Mouse (Mus musculus): ENCODE data around the gene Lmbr1l. TPM values are rescaled to one million over a fixed set of nuclear protein-coding genes. Genes with fewer than 3 reads are reported as not detected.
A peak's percentile ranks its signal among the peaks of the same experiment; 100 is the strongest.

Gene Lmbr1l
- polyA plus RNA-seq, 1 experiment from 2014 or later, result 9.4 TPM

- ATAC-seq (replicated peaks; ENCODE audit: low FRiP score), result no peak
Measured at GRCm38 (mm10) chr15:98864951-98865350, 53.1 kb downstream of the Lmbr1l start.

GRCm38 (mm10) chr15:98863451-98863958 is 54.5 kb downstream of the Lmbr1l start:
- no peak for ATAC-seq (replicated peaks; ENCODE audit: low FRiP score)
- Histone ChIP-seq H3K9ac (ENCODE audit: low read length) (no peak overlapping the region), H3K27ac (ENCODE audit: low read depth, low read length) (no peak overlapping the region), H3K4me2 (ENCODE audit: low read depth, low read length, severe bottlenecking) (no peak overlapping the region), H3K9me3 (ENCODE audit: control insufficient read depth, low read length) (no peaks in the 10 kb centered on the region), H3K36me3 (ENCODE audit: control insufficient read depth, insufficient read depth, low read length) (peaks cover 35% of the 10 kb centered on the region), H3K4me1 (replicated peaks; ENCODE audit: control insufficient read depth, insufficient read depth, low read length) (peaks cover 9% of the 10 kb centered on the region), H3K27me3 (ENCODE audit: control insufficient read depth, insufficient read depth, low read length) (no peaks in the 10 kb centered on the region), H3K4me3 (ENCODE audit: low read depth, low read length) (no peak overlapping the region)
- DNase-seq (ENCODE audit: low spot score), result no peak
- 94% methylated on average over 12 of the region's 12 CpGs for WGBS

More at GRCm38 (mm10) chr15:98864951-98865350, 53.1 kb downstream of the Lmbr1l start:
- 96% methylated on average over 6 of the region's 6 CpGs for WGBS
- H3K9me3 ChIP-seq (ENCODE audit: control insufficient read depth, low read length), result no peaks in the 10 kb centered on the region
- H3K9ac ChIP-seq (ENCODE audit: low read length), result no peak overlapping the region
- no peaks in the 10 kb centered on the region for H3K27me3 ChIP-seq (ENCODE audit: control insufficient read depth, insufficient read depth, low read length)
- H3K36me3 ChIP-seq (ENCODE audit: control insufficient read depth, insufficient read depth, low read length), result peaks cover 35% of the 10 kb centered on the region
- H3K4me2 ChIP-seq (ENCODE audit: low read depth, low read length, severe bottlenecking), result no peak overlapping the region
- peaks cover 21% of the 10 kb centered on the region for H3K4me1 ChIP-seq (replicated peaks; ENCODE audit: control insufficient read depth, insufficient read depth, low read length)
- no peak overlapping the region for H3K4me3 ChIP-seq (ENCODE audit: low read depth, low read length)
- no peak for DNase-seq (ENCODE audit: low spot score)
- no peak overlapping the region for H3K27ac ChIP-seq (ENCODE audit: low read depth, low read length)

- Histone ChIP-seq H3K4me2 (ENCODE audit: low read depth, low read length, severe bottlenecking) (no peak overlapping the region), H3K9me3 (ENCODE audit: control insufficient read depth, low read length) (no peaks in the 10 kb centered on the region), H3K4me3 (ENCODE audit: low read depth, low read length) (no peak overlapping the region), H3K27me3 (ENCODE audit: control insufficient read depth, insufficient read depth, low read length) (no peaks in the 10 kb centered on the region), H3K9ac (ENCODE audit: low read length) (no peak overlapping the region), H3K36me3 (ENCODE audit: control insufficient read depth, insufficient read depth, low read length) (peaks cover 39% of the 10 kb centered on the region), H3K4me1 (replicated peaks; ENCODE audit: control insufficient read depth, insufficient read depth, low read length) (no peaks in the 10 kb centered on the region), H3K27ac (ENCODE audit: low read depth, low read length) (no peak overlapping the region)
- no peak for ATAC-seq (replicated peaks; ENCODE audit: low FRiP score)
- 88% methylated on average over 21 of the region's 21 CpGs for WGBS
- DNase-seq (ENCODE audit: low spot score), result no peak
Measured at GRCm38 (mm10) chr15:98861701-98862410, 56.2 kb downstream of the Lmbr1l start.

GRCm38 (mm10) chr15:98860921-98861320 is 57.1 kb downstream of the Lmbr1l start:
- peaks cover 40% of the 10 kb centered on the region for H3K36me3 ChIP-seq (ENCODE audit: control insufficient read depth, insufficient read depth, low read length)
- no peaks in the 10 kb centered on the region for H3K9me3 ChIP-seq (ENCODE audit: control insufficient read depth, low read length)
- ATAC-seq (replicated peaks; ENCODE audit: low FRiP score) (no peak), DNase-seq (ENCODE audit: low spot score) (peak; percentile 52)
- H3K4me1 ChIP-seq (replicated peaks; ENCODE audit: control insufficient read depth, insufficient read depth, low read length), result no peaks in the 10 kb centered on the region
- no peak overlapping the region for H3K4me2 ChIP-seq (ENCODE audit: low read depth, low read length, severe bottlenecking)
- H3K27me3 ChIP-seq (ENCODE audit: control insufficient read depth, insufficient read depth, low read length), result no peaks in the 10 kb centered on the region
- H3K27ac ChIP-seq (ENCODE audit: low read depth, low read length), result no peak overlapping the region
- 96% methylated on average over 18 of the region's 18 CpGs for WGBS
- H3K4me3 ChIP-seq (ENCODE audit: low read depth, low read length), result no peak overlapping the region
- H3K9ac ChIP-seq (ENCODE audit: low read length), result no peak overlapping the region

- DNase-seq (ENCODE audit: low spot score) (no peak), ATAC-seq (replicated peaks; ENCODE audit: low FRiP score) (no peak)
- no peak overlapping the region for H3K4me2 ChIP-seq (ENCODE audit: low read depth, low read length, severe bottlenecking)
- H3K9ac ChIP-seq (ENCODE audit: low read length), result no peak overlapping the region
- peaks cover 33% of the 10 kb centered on the region for H3K36me3 ChIP-seq (ENCODE audit: control insufficient read depth, insufficient read depth, low read length)
- no peak overlapping the region for H3K4me3 ChIP-seq (ENCODE audit: low read depth, low read length)
- H3K27me3 ChIP-seq (ENCODE audit: control insufficient read depth, insufficient read depth, low read length), result no peaks in the 10 kb centered on the region
- no peaks in the 10 kb centered on the region for H3K4me1 ChIP-seq (replicated peaks; ENCODE audit: control insufficient read depth, insufficient read depth, low read length)
- H3K27ac ChIP-seq (ENCODE audit: low read depth, low read length), result no peak overlapping the region
- H3K9me3 ChIP-seq (ENCODE audit: control insufficient read depth, low read length), result no peaks in the 10 kb centered on the region
- 83% methylated on average over 9 of the region's 9 CpGs for WGBS
Measured at GRCm38 (mm10) chr15:98859319-98860043, 58.5 kb downstream of the Lmbr1l start.

- H3K27me3 ChIP-seq (ENCODE audit: control insufficient read depth, insufficient read depth, low read length), result no peaks in the 10 kb centered on the region
- WGBS, result 95% methylated on average over 16 of the region's 16 CpGs
Measured at GRCm38 (mm10) chr15:98854214-98854613, 63.8 kb downstream of the Lmbr1l start.

More at GRCm38 (mm10) chr15:98854214-98854613, 63.8 kb downstream of the Lmbr1l start:
- Histone ChIP-seq H3K4me1 (replicated peaks; ENCODE audit: control insufficient read depth, insufficient read depth, low read length) (no peaks in the 10 kb centered on the region), H3K9me3 (ENCODE audit: control insufficient read depth, low read length) (no peaks in the 10 kb centered on the region), H3K4me2 (ENCODE audit: low read depth, low read length, severe bottlenecking) (no peak overlapping the region), H3K27ac (ENCODE audit: low read depth, low read length) (no peak overlapping the region), H3K36me3 (ENCODE audit: control insufficient read depth, insufficient read depth, low read length) (peaks cover 35% of the 10 kb centered on the region), H3K4me3 (ENCODE audit: low read depth, low read length) (no peak overlapping the region), H3K9ac (ENCODE audit: low read length) (no peak overlapping the region)
- ATAC-seq (replicated peaks; ENCODE audit: low FRiP score) (no peak), DNase-seq (ENCODE audit: low spot score) (peak; percentile 48)

Other genes with a start within 250 kb of the Lmbr1l start
- 1.9 and 2.8 TPM in 2 replicates for gene Rnd1, start 240.8 kb downstream of the Lmbr1l start, polyA plus RNA-seq (2014; fragmentation: Nextera tagmentation; extraction: Ambion mirVana)
- 0.92 and 1.3 TPM in 2 replicates for gene Ccdc65, start 210.0 kb downstream of the Lmbr1l start, polyA plus RNA-seq (2014; fragmentation: Nextera tagmentation; extraction: Ambion mirVana)
- 6.1 and 6.7 TPM in 2 replicates for gene Fkbp11, start 190.0 kb downstream of the Lmbr1l start, polyA plus RNA-seq (2014; fragmentation: Nextera tagmentation; extraction: Ambion mirVana)
- gene Arf3, start 155.0 kb downstream of the Lmbr1l start, polyA plus RNA-seq (2014; fragmentation: Nextera tagmentation; extraction: Ambion mirVana), result 38.1 and 41.4 TPM in 2 replicates
- 0.41 and 0.43 TPM in 2 replicates for gene Wnt10b, start 140.1 kb downstream of the Lmbr1l start, polyA plus RNA-seq (2014; fragmentation: Nextera tagmentation; extraction: Ambion mirVana)
- 0.47 and 0.68 TPM in 2 replicates for gene Wnt1, start 128.4 kb downstream of the Lmbr1l start, polyA plus RNA-seq (2014; fragmentation: Nextera tagmentation; extraction: Ambion mirVana)
- gene Ddn, start 108.7 kb downstream of the Lmbr1l start, polyA plus RNA-seq (2014; fragmentation: Nextera tagmentation; extraction: Ambion mirVana), result not detected in 2 replicates
- gene Prkag1, start 86.7 kb downstream of the Lmbr1l start, polyA plus RNA-seq (2014; fragmentation: Nextera tagmentation; extraction: Ambion mirVana), result 89.4 and 92.5 TPM in 2 replicates
- 20.1 and 20.6 TPM in 2 replicates for gene Kmt2d, start 47.0 kb downstream of the Lmbr1l start, polyA plus RNA-seq (2014; fragmentation: Nextera tagmentation; extraction: Ambion mirVana)
- gene Rhebl1, start 23.7 kb downstream of the Lmbr1l start, polyA plus RNA-seq (2014; fragmentation: Nextera tagmentation; extraction: Ambion mirVana), result 12.5 and 14.1 TPM in 2 replicates
- 0.28 and 0.29 TPM in 2 replicates for gene Dhh, start 19.7 kb downstream of the Lmbr1l start, polyA plus RNA-seq (2014; fragmentation: Nextera tagmentation; extraction: Ambion mirVana)
- 2,366 and 2,605 TPM in 2 replicates for gene Tuba1b, start 16.3 kb upstream of the Lmbr1l start, polyA plus RNA-seq (2014; fragmentation: Nextera tagmentation; extraction: Ambion mirVana)
- not detected in 2 replicates for gene Gm49450, start 35.3 kb upstream of the Lmbr1l start, polyA plus RNA-seq (2014; fragmentation: Nextera tagmentation; extraction: Ambion mirVana)
- gene Tuba1a, start 35.5 kb upstream of the Lmbr1l start, polyA plus RNA-seq (2014; fragmentation: Nextera tagmentation; extraction: Ambion mirVana), result 5,083 and 5,852 TPM in 2 replicates
- gene Tuba1c, start 111.7 kb upstream of the Lmbr1l start, polyA plus RNA-seq (2014; fragmentation: Nextera tagmentation; extraction: Ambion mirVana), result 142 and 160 TPM in 2 replicates
- gene Prph, start 136.9 kb upstream of the Lmbr1l start, polyA plus RNA-seq (2014; fragmentation: Nextera tagmentation; extraction: Ambion mirVana), result 0.19 and 0.94 TPM in 2 replicates
- 38.8 and 40.2 TPM in 2 replicates for gene Troap, start 156.3 kb upstream of the Lmbr1l start, polyA plus RNA-seq (2014; fragmentation: Nextera tagmentation; extraction: Ambion mirVana)
- 0.12 TPM in 1 of 2 replicates, not detected in the other for gene C1ql4, start 169.6 kb upstream of the Lmbr1l start, polyA plus RNA-seq (2014; fragmentation: Nextera tagmentation; extraction: Ambion mirVana)
- gene Dnajc22, start 174.9 kb upstream of the Lmbr1l start, polyA plus RNA-seq (2014; fragmentation: Nextera tagmentation; extraction: Ambion mirVana), result 0.16 and 0.40 TPM in 2 replicates
- gene Spats2, start 207.7 kb upstream of the Lmbr1l start, polyA plus RNA-seq (2014; fragmentation: Nextera tagmentation; extraction: Ambion mirVana), result 60.3 and 60.7 TPM in 2 replicates